Mouse (Mus musculus) kidney, embryonic 16.5 days (tissue): ENCODE results near the gene Vsir. TPM values are rescaled to one million over a fixed set of nuclear protein-coding genes. Genes with fewer than 3 reads are reported as not detected.

Experiments used
- ATAC-seq: fragments of 200-750 bp; cut with Nextera tagmentation; 2 replicates; pipeline ENCODE4 v1.8.0; 2017; ENCODE audit warnings: moderate TSS enrichment; ENCODE audit not compliant: low FRiP score, low TSS enrichment
- H3K27ac ChIP-seq: fragments of 300-500 bp; sonication (generic); 2 replicates; pipeline ENCODE4 v1.5.1; 2014; ENCODE audit warnings: low read length
- H3K27me3 ChIP-seq: fragments of 300-500 bp; sonication (generic); 2 replicates; pipeline ENCODE4 v1.6.1; 2014; ENCODE audit warnings: low read length, control low read depth, mixed read lengths; ENCODE audit not compliant: insufficient read depth
- H3K36me3 ChIP-seq: fragments of 300-500 bp; sonication (generic); 2 replicates; pipeline ENCODE4 v1.6.1; 2014; ENCODE audit warnings: low read length, control low read depth, mixed read lengths; ENCODE audit not compliant: insufficient read depth
- H3K4me1 ChIP-seq: fragments of 300-500 bp; sonication (generic); 2 replicates; pipeline ENCODE4 v1.6.1; 2014; ENCODE audit warnings: low read length, control low read depth, mixed read lengths; ENCODE audit not compliant: insufficient read depth
- H3K4me2 ChIP-seq: fragments of 300-500 bp; sonication (generic); replicated peaks from 2 replicates; pipeline ENCODE4 v1.6.1; 2014; ENCODE audit warnings: low read depth, low read length
- H3K4me3 ChIP-seq: fragments of 300-500 bp; sonication (generic); 2 replicates; pipeline ENCODE4 v1.5.1; 2014; ENCODE audit warnings: mild to moderate bottlenecking, low read length
- H3K9ac ChIP-seq: fragments of 300-500 bp; sonication (generic); replicated peaks from 2 replicates; pipeline ENCODE4 v1.6.1; 2014; ENCODE audit warnings: low read length
- H3K9me3 ChIP-seq: fragments of 300-500 bp; sonication (generic); 2 replicates; pipeline ENCODE4 v1.6.1; 2016; ENCODE audit warnings: low read length, control low read depth
- WGBS: fragments of 180-500 bp; shearing (Covaris S2); extraction: QIAGEN DNeasy Blood & Tissue Kit; methylation state at CpG from one replicate; pipeline ENCODE4 v1.1.7; 2014; 5-methylcytosine and 5-hydroxymethylcytosine counted together
- polyA plus RNA-seq: library from polyadenylated mRNA; unstranded; fragments of >200 nt; fragmentation: Nextera tagmentation; extraction: Ambion mirVana; gene quantifications from 2 replicates; pipeline ENCODE4 v1.2.1, GENCODE M21; 2015

Vsir gene
- polyA plus RNA-seq, 1 experiment from 2014 or later: 4.2 TPM

DNA sequence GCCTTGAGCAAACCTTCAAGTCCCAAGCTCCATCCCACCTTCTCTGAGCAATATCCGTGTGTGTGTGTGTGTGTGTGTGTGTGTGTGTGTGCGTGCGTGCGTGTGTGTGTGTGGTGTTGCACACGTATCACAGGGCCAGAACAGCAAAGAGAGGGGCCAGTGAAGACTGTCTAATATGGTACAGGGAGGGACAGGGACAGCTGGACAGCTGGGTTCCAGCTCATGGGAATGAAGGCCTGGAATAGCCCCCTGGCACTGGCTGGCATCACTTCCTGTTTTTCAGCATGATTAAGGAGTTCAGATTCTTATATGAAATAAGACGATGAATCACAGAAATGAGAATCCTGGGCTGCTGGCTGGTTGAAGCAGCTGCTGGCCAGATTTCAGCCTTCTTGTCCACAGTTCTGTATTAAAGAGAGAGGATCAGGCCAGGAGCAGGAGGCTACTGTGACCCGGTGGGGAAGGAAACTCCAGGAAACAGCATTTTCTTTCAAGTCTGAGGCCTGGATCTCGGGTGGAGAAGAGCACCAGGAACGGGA lies 32.8 kb downstream of the Vsir start:
- H3K9ac ChIP-seq: no peak overlapping the region
- WGBS: 67% methylated on average over 9 of the region's 9 CpGs

DNA sequence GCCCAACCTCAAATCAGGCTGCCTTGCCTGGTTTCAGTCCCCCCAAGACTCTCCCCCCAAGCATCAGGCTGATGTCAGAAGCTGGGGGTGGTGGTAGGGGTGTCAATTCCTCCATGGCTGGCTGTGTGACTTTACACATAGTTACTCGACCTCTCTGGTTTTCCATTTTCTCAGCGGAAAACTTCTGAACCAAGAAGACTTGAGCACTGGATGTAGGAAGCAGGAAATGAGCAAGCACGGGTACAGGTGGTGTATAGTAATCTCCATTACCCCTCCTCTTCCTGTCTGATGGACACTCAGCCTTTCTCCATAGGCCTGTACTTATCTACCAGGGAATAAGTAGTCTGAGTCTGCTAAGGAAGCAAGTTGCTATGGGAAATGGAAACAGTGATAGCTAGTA lies 33.6 kb downstream of the Vsir start:
- WGBS: 61% methylated on average over 3 of the region's 3 CpGs
- H3K27ac ChIP-seq: no peak overlapping the region
- ATAC-seq: no peak

More for the DNA sequence above, 32.8 kb downstream of the Vsir start:
- Histone ChIP-seq H3K27me3 (no peaks in the 10 kb centered on the region), H3K27ac (no peak overlapping the region), H3K36me3 (no peaks in the 10 kb centered on the region), H3K4me3 (no peak overlapping the region), H3K9me3 (no peaks in the 10 kb centered on the region), H3K4me2 (no peak overlapping the region), H3K4me1 (no peaks in the 10 kb centered on the region)
- no peak for ATAC-seq

DNA sequence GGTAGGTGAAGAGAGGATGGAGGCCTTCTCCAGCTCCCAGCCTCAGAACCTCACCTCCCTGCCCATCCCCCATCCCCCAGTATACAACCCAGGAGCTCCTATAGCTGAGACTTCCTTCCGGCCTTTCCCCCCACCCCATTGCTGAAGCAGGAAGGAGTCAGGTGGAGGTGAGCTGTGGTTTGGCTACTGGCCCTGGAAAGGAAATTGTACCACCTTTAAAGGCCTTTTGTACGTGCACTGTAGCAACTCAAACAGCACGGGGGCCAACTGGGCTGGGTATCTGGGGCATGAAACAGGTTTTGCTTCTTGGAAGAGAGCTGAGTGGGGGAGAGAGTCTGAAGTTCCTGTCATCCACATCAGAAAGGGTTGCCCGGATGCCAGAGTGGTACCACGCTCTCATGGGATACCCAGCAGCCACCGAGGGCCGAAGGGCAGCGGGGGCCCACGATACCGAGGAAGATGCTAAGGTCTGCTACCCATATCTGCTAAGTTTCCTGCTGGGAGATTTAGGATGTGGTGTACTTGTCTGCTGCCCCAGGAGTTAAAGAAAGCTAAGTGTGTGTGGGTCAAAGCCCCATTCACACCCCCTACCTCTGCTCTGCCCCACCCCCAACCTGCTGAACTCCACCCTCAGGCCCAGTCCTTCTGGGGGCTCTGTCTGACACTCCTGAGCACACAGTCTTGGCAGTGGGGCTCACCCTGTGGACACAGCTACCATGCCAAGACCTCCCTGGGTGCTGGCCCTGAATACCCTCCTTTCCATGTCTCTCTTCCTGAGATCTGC lies 34.7 kb downstream of the Vsir start:
- WGBS: 72% methylated on average over 10 of the region's 10 CpGs
- H3K27ac ChIP-seq: no peak overlapping the region
- H3K9ac ChIP-seq: no peak overlapping the region
- no peaks in the 10 kb centered on the region for H3K9me3 ChIP-seq
- H3K4me1 ChIP-seq: no peaks in the 10 kb centered on the region
- no peaks in the 10 kb centered on the region for H3K36me3 ChIP-seq
- no peak overlapping the region for H3K4me2 ChIP-seq
- peak; percentile 21; the same call in 1 of the 2 replicates for ATAC-seq
- no peaks in the 10 kb centered on the region for H3K27me3 ChIP-seq
- H3K4me3 ChIP-seq: no peak overlapping the region

More for the DNA sequence above, 33.6 kb downstream of the Vsir start:
- Histone ChIP-seq H3K9me3 (no peaks in the 10 kb centered on the region), H3K27me3 (no peaks in the 10 kb centered on the region), H3K4me3 (no peak overlapping the region), H3K4me2 (no peak overlapping the region), H3K36me3 (no peaks in the 10 kb centered on the region), H3K4me1 (no peaks in the 10 kb centered on the region), H3K9ac (no peak overlapping the region)

DNA sequence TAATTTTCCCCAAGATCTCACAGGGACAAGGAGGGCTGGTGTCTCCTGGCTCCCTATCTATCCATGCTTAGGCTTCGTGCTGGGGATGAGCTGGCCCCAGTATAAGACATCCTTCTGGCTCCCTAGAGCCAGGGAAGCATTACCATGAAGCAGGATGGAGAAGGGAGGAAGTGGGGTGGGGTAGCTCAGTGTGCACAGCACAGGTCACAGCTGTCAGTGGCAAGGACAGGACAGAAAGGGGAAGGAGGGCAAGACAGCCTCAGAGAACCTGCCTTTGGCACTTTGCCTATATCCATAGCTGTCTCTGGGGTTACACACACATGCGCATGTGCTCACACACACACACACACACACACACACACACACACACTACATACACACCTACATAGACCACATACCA lies 41.7 kb downstream of the Vsir start:
- ATAC-seq: no peak
- WGBS: 92% methylated on average over 2 of the region's 2 CpGs
- no peaks in the 10 kb centered on the region for H3K36me3 ChIP-seq
- no peak overlapping the region for H3K9ac ChIP-seq
- no peaks in the 10 kb centered on the region for H3K9me3 ChIP-seq
- H3K27me3 ChIP-seq: no peaks in the 10 kb centered on the region
- H3K4me2 ChIP-seq: no peak overlapping the region
- H3K4me1 ChIP-seq: 0 out of 2 replicates have a peak, but pooled peaks cover 3% of the 10 kb centered on the region
- no peak overlapping the region for H3K4me3 ChIP-seq
- H3K27ac ChIP-seq: no peak overlapping the region

DNA sequence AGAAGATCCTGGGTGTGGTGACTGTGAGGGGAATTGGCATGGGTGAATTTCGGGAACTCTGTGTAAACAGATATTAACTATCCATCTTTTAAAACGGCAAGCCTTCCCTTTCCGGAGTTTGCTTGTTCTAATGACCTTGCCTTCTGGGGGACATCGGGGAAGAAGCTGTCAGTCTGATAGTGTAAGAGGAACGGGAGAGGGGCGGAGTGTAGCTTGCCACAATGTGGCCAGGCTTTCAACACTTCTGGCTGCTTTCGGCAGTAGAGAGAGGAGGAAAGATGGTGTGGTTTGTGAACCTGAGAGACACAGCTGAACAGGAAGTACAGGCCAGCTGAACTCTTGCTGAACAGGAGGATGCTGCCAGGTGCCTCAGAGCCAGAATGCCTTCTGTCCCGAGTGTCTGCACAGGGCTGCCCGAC lies 42.8 kb downstream of the Vsir start:
- no peaks in the 10 kb centered on the region for H3K27me3 ChIP-seq
- H3K36me3 ChIP-seq: no peaks in the 10 kb centered on the region
- H3K9ac ChIP-seq: no peak overlapping the region
- no peaks in the 10 kb centered on the region for H3K9me3 ChIP-seq
- 0 out of 2 replicates have a peak, but pooled peaks cover 3% of the 10 kb centered on the region for H3K4me1 ChIP-seq
- no peak for ATAC-seq
- WGBS: 28% methylated on average over 9 of the region's 9 CpGs
- no peak overlapping the region for H3K4me3 ChIP-seq
- H3K27ac ChIP-seq: no peak overlapping the region
- H3K4me2 ChIP-seq: no peak overlapping the region

DNA sequence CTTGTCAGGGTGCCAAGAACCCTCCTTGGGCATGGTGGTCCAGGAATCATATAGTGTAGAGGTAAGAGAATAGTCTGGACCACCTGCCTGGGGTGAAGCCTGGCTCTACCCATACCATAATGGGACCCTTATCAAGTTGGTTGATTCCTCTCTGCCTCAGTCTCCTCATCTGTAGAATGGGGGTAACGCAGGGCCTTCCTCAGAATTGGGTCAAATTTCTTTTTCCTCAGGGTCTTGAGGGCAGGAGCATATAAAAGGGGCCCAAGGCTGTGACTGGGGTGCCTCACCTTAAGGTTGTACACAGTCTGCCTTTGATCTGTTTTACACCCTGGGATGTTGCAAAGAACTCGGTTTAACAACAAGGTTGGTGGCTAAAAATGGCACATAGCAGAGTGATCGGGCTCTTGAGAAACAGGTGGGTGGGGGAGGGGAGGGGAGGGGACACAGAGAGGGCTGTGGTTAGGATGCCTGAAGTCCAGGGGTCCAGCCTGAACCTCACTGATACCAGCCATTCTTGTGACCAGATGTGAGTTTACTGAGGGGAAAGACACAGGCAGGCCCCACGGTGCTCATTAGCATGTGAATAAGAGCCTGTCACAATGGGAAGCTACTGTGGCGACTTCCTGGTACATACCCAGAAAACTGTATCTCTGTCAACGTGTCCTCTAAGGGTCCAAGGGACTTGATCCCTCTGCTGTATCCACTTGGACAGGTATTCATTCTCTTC lies 43.7 kb downstream of the Vsir start:
- WGBS: 53% methylated on average over 6 of the region's 6 CpGs
- H3K9me3 ChIP-seq: no peaks in the 10 kb centered on the region
- ATAC-seq: no peak

DNA sequence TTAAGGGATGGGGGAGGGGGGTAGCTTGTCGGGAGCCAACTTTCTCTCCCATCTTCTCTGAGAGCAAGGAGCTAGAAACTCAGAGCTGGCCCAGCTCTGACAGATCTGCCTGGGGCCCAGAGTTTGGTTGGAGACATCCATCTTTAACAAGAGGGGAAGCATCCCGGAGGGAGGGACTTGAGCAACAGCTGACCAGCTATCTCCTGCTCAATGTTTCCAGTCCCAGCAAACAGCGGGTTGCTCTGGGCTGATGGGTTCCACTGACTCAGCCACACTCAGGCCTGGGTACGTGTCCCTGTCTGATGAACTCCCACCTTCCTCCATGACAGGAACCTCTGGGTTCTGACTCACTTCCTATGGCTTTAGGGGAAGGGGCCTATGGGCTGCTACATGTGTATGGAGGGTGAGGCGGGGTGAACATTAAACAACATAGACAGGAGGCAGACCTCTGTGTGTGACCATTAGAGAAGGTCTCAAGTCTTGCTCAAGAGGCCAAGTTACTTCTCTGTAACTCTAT lies 44.3 kb downstream of the Vsir start:
- Histone ChIP-seq H3K9ac (no peak overlapping the region), H3K27me3 (no peaks in the 10 kb centered on the region), H3K4me2 (no peak overlapping the region), H3K4me3 (no peak overlapping the region), H3K36me3 (no peaks in the 10 kb centered on the region), H3K27ac (no peak overlapping the region), H3K9me3 (no peaks in the 10 kb centered on the region), H3K4me1 (0 out of 2 replicates have a peak, but pooled peaks cover 3% of the 10 kb centered on the region)
- 75% methylated on average over 5 of the region's 5 CpGs for WGBS
- ATAC-seq: no peak

More for the DNA sequence above, 43.7 kb downstream of the Vsir start:
- Histone ChIP-seq H3K4me1 (0 out of 2 replicates have a peak, but pooled peaks cover 3% of the 10 kb centered on the region), H3K9ac (no peak overlapping the region), H3K36me3 (no peaks in the 10 kb centered on the region), H3K27me3 (no peaks in the 10 kb centered on the region), H3K4me2 (no peak overlapping the region), H3K4me3 (no peak overlapping the region), H3K27ac (no peak overlapping the region)

DNA sequence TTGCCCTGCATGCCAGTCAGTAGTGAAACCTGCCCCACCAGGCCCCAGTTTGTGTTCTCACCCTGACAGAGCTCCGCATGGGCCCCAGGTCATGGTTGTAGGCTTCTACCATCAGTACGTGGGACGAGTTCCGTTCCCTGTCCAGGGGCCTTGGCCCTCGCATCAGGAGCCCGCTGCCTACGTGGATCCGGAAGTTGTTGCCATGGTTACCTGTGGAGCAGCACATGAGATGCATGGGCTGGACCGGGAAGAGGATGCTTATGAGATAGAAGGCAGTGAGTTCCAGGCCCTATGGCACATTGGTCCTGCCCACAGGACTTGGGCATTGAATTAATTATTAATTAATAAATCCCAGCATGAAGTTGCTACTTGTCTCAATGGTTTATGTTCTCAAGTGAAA lies 45.0 kb downstream of the Vsir start:
- Histone ChIP-seq H3K9ac (no peak overlapping the region), H3K27me3 (no peaks in the 10 kb centered on the region), H3K9me3 (no peaks in the 10 kb centered on the region), H3K36me3 (no peaks in the 10 kb centered on the region), H3K4me3 (no peak overlapping the region), H3K4me2 (no peak overlapping the region), H3K4me1 (0 out of 2 replicates have a peak, but pooled peaks cover 3% of the 10 kb centered on the region), H3K27ac (no peak overlapping the region)
- ATAC-seq: no peak
- 91% methylated on average over 9 of the region's 9 CpGs for WGBS

DNA sequence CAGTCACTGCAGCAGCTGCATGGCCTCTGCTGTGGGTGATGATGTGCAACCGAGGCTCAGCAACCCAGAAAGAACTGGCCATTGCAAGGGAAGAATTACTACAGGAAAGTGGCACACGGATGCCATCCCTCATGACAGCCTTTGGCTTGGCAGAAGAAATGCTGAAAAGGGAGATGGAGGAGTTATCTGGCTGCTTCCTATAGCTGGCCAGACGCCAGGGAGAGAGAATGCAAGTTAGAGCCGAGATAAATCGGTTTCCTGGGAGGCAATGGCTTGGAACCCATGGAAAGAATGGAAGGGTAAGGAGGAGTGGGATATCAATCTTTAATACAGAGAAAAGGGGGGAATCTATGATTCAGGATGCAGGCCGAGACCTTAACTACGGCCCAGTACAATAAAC lies 48.3 kb downstream of the Vsir start:
- H3K9ac ChIP-seq: no peak overlapping the region
- no peak overlapping the region for H3K27ac ChIP-seq
- H3K9me3 ChIP-seq: no peaks in the 10 kb centered on the region
- H3K4me1 ChIP-seq: no peaks in the 10 kb centered on the region
- H3K27me3 ChIP-seq: no peaks in the 10 kb centered on the region
- no peaks in the 10 kb centered on the region for H3K36me3 ChIP-seq
- no peak overlapping the region for H3K4me3 ChIP-seq
- WGBS: 70% methylated on average over 7 of the region's 7 CpGs
- ATAC-seq: no peak
- H3K4me2 ChIP-seq: no peak overlapping the region
